Mouse (Mus musculus) c-Kit-positive CD71-positive TER-119-negative erythroid progenitor cells, embryonic 14.5 days (primary cell): Measurements from ENCODE around the gene Lamb2.

ENCODE experiments used
- DNase-seq: peaks from one replicate; pipeline ENCODE4 v3.0.0-alpha.2; 2013; ENCODE audit warnings: low read depth

The Lamb2 gene

DNA sequence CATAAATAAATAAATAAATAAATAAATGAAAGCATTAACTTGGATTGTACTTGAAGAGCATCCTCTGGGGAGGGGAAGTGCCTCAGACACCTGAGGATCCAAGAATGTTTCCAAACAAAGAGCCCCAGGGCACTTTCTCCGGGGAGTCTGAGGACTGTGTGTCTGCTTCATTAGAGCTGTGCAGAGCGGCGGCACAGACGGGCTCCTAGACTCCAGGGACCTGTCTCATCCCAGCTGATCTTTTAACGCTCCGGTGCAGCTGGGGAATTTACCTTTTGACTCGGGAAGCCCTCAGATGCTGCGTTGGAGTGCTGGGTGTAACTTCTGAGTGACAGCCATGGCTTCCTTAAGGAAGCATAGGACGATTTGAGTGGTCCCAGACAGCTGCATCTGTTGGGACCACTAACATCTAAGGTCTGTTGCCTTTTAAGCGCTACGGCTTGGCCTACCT, 18.3 kb upstream of the Lamb2 start, which contains the start of gene Klhdc8b:
Klhdc8b (minus strand) TSS at position 401 of the 451 bp plus-strand sequence.
- no peak for DNase-seq

DNA sequence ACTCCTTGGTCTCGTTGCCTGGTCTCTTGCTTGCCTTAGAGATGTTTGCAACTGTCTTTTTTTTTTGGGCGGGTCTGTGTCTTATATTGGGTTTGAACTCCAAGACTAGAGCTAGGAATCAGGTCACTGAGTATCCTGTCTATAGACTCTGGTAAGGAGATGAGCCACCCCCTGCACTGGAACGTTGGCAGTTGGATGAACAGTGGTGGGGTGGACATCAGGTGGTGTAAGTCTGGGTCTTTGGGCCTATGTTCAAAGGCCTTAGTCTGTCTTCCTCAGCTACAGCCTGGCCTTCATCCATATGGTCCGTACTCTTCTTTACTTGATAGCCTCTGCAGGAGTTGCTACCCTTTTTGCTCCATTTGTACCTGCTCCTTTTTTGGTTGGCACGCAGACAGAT, 17.9 kb upstream of the Lamb2 start:
- DNase-seq = no peak

DNA sequence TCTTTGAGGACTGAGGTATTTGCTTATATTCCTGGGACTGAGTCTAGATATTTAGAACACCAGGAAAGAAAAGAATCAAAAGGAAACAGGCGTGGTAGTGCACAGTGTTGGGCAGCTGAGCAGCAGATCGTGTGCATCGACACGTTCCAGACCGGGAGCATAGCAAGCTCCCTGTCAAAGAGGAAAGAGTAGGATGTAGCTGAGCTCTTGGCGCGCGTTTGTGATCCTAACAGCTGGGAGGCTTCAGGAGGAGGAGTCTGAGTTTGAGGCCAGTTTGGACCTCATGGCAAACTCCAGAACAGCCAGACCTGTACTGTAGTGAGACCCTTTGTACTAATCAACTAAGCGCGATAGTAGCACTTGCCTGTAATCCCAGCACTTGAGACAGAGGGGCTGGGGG, 17.3 kb upstream of the Lamb2 start:
- no peak for DNase-seq

DNA sequence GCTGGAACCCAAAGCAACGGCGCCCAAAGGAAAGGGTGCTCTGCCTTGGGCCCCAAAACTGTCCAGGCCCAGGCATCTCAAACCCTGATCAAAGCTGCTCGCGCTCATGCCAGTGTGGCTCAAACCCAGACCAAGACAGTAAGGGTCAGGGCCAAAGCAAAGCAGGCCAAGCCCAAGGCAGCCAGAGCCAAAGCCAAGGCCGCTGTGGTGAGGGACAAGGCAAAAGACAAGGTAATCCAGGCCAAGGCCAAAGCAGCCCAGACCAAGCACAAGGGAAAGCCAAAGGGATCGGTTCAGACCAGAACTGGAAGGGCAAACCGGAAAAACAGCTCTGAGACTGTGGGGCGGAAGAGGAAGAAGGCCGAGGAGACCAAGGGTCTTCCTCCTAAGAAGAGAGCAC, 15.8 kb upstream of the Lamb2 start:
- DNase-seq = no peak

DNA sequence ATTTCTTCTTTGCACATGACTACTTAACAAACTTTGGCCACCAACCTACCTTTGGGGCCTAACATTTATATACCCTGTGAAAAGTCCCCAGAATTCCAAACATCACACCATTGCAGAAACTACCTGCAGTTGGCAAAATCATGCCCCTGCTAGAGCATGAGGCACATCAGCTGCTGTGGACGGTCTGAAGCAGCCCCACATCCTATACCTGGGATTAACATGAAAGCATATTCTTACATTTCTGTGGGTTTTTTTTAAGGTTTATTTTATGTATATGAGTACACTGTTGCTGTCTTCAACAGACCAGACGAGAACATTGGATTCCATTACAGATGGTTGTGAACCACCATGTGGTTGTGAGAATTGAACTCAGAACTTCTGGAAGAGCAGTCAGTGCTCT, 13.3 kb upstream of the Lamb2 start:
- no peak for DNase-seq

DNA sequence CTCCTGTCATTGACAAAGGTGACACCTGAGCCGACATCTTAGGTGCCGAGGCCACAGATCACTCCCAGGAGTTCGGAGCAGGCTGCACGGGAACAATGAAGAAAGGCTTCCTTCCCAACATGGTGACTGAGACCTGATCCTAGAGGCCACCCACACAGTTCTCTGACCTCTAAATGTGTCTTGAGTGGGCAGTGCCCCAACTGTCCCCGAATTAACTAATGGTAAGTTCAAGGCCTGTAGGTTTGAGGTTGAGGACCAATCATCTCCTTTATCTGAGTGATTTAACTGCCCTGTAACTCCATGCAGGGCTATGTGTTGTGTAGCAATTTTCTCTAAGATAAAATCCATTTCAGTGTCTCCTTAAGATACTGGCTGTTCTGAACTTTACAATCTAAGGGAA, 10.1 kb upstream of the Lamb2 start:
- DNase-seq = no peak

DNA sequence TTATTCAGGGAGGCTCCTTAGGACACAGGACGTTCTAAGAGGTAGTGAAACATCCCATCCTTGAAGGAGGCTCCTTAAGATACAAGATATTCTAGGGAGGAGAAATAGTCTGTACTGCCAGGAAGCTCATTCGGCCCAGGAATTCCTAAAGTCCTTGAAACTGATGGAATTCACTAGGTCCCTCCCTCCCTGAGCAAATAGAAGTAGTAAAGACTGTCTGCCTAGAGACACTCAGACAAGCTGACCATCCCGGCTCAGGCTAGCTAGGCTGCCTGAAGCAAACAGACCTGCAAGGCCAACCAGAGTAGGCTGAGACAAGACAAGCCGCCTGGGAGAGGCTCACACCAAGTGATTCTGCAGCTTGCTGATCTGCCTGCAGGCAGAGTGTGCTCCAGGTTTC, 9.7 kb upstream of the Lamb2 start:
- no peak for DNase-seq

DNA sequence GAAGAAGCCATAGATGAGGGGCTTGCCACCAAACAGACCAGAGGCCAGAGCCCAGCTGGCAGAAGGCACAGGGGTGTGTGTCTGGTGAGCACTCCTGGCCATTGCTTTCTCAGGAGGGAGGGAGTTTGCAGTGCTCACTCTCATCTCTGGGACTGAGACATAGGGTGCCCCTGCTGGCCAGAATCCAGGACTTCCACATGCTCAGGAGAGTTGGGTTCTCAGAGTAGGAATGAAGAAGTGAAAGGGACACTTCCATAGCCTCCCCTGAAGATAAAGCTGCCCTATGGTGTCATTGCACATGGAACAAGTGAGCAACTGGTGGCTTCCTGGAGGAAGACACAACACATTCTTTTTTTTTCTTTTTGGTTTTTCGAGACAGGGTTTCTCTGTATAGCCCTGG, 5.0 kb upstream of the Lamb2 start:
- no peak for DNase-seq

DNA sequence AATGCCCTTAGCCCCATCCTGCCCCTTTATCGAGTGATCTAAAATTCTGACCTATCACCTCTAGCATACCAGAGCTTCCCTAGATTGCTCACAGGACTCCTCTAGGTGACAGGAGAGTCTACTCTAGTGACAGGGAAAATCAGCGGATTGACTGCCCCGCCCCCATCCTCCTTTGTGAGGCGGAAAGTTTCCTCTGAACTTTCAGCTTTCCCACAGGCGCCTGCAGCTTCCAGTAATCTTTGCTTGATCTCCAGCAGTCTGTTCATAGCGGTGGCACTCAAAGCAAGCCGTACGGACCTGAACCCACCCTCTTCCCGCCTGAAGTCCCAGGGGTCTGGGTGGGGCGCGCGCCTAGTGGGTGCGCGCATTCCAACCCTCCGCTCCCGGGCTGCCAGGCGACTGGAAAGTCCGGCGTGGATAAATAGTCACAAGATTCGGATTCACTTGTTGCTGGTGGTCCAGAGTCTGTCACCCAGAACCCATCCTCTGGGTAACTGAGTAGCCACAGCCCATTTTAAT, 839 bp upstream of the Lamb2 start:
- no peak for DNase-seq

DNA sequence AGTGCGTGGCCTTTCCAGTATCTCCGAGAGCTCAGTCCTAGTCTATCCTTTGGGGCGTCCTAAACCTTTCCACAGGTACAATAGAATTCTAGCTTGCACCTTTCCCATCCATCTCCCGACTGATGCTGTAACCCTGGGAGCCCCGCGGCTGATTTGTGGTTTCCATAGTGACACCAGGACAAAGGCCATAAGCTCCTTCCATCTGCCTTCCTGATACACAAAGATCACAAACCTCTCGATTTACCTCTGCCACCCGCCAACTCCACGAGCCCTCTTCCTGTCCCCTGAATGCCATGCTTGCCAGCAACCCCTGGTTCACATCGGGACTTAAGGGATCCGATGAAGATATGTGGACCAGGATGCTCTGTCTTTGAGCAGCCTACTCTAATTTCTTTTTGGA, 295 bp upstream of the Lamb2 start:
- no peak for DNase-seq

DNA sequence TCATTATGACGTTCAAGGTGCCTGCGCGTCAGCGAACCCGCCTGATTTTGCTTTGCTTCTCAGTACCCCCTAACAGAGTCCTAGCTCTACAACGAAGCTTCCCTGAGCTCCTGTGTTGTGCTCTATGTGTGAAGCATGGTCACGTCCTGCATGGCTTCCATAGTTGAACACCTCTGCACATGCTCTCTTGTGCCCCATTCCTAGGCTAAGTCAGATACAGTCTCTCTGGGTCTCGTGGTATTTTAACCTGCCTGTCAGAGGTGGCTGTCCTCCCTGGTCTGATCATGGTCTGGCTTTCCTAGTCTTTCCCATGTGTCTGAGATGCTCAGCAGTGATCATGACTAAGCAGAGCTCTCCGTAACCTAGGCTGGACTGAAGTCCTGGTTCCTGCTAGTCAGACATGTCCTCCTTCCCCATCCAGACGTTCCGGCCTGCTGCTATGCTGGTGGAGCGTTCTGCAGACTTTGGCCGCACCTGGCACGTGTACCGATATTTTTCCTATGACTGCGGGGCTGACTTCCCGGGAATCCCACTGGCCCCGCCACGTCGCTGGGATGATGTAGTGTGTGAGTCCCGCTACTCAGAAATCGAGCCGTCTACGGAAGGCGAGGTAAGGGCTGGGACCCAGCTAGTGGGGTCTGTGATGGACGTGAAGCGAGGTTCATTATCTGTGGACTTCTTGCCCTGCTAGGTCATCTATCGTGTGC, 1.4 kb downstream of the Lamb2 start:
- no peak for DNase-seq

DNA sequence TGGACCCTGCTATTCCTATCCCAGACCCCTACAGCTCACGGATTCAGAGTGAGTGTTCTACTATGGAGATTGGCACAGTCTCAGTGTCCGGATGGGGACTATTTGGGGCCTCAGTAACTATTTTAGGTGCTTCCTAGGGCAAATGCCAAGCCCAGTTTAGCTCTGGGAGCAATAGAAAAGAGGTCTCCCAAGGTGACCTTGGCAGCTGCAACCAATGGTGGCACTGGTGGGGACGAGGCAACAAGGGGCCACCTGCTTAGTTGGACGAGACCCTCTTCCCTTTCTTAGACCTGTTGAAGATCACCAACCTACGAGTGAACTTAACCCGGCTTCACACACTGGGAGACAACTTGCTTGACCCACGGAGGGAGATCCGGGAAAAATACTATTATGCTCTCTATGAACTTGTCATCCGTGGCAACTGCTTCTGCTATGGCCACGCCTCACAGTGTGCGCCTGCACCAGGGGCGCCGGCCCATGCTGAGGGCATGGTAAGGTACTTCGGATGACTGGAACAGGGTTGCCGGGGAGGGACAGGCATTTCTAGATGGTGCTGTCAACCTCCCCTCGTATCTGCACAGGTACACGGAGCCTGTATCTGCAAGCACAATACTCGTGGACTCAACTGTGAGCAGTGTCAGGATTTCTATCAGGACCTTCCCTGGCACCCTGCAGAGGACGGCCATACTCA, 2.1 kb downstream of the Lamb2 start:
- DNase-seq = no peak

DNA sequence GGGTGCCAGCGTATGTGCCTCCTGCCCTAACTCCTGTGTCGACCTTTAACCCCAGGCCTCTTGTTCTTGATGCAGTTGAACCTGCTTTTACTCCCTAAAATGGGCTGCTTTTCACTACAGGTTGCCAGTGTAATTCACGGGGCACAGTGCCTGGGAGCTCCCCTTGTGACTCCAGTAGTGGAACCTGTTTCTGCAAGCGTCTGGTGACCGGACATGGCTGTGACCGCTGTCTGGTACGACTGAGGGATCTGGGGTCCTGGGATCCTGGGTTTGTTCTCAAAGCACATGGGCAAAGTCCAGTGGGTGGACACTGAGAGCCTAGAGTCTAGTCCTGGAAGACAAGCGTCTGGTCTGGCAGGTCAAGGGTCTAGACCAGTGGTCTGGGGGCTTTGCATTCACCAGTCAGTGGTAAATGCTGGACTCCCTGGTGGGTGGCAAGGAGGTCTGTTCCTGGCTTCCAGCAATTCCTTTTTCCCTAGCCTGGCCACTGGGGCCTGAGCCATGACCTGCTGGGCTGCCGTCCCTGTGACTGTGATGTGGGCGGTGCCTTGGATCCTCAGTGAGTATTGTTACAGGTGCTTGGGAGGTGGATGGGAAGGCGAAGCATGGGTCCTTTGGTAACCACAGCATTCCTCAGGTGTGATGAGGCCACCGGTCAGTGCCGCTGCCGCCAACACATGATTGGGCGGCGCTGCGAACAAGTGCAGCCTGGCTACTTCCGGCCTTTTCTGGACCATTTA, 3.7 kb downstream of the Lamb2 start:
- DNase-seq = no peak

DNA sequence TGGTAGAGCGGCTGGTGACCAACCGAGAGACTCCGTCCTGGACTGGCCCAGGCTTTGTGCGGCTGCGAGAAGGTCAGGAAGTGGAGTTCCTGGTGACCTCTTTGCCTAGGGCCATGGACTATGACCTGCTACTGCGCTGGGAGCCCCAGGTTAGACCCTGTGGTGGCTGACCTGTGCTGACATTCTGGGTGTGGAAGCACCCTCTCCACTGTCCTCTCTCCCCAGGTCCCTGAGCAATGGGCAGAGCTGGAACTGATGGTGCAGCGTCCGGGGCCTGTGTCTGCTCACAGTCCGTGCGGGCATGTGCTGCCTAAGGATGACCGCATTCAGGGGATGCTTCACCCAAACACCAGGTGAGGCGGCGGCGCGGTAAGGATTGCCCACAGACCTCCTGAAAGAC, 4.5 kb downstream of the Lamb2 start:
- DNase-seq = no peak

DNA sequence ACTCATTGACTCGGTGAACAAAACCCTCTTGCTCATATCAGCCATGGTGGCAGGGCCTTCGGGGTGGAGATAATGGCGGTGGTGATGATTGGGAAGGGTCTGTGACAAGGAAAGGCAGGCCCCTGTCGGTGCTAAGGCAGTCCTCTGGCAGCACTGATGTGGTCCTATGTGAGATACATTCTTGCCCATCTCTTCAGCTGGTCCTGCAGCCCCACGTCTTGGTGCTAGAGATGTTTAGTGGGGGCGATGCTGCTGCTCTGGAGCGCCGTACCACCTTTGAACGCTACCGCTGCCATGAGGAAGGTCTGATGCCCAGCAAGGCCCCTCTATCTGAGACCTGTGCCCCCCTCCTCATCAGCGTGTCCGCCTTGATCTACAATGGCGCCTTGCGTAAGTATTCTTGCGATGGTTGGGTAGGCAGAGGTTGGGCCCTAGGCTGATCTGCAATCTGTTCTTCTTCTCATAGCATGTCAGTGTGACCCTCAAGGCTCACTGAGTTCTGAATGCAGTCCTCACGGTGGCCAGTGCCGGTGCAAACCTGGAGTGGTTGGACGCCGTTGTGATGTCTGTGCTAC, 5.9 kb downstream of the Lamb2 start:
- DNase-seq = no peak

DNA sequence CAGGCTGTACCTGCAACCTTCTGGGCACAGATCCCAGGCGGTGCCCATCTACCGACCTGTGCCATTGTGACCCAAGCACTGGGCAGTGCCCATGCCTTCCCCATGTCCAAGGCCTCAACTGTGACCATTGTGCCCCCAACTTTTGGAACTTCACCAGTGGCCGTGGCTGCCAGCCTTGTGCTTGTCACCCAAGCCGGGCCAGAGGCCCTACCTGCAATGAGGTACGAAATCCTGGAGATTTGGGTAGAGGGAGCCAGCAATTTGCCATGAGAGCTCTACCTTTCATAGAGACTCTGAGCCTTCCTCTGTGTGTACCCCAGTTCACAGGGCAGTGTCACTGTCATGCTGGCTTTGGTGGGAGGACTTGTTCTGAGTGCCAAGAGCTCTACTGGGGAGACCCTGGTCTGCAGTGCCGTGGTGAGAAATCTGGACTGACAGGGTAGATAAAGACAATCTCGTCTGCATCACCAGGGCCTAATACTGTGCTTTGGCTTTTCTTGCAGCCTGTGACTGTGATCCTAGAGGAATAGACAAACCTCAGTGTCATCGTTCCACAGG, 7.5 kb downstream of the Lamb2 start:
- no peak for DNase-seq

DNA sequence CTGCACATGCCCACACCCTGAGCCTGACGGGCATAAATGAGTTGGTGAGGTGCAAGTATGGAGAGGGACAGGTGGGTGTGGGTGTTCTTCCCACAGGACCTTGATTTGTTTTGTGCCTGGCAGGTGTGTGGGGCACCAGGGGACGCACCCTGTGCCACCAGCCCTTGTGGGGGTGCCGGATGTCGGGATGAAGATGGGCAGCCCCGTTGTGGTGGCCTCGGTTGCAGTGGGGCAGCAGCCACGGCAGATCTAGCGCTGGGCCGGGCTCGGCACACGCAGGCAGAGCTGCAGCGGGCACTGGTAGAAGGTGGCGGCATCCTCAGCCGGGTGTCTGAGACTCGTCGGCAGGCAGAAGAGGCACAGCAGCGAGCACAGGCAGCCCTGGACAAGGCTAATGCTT, 8.9 kb downstream of the Lamb2 start:
- DNase-seq = no peak

DNA sequence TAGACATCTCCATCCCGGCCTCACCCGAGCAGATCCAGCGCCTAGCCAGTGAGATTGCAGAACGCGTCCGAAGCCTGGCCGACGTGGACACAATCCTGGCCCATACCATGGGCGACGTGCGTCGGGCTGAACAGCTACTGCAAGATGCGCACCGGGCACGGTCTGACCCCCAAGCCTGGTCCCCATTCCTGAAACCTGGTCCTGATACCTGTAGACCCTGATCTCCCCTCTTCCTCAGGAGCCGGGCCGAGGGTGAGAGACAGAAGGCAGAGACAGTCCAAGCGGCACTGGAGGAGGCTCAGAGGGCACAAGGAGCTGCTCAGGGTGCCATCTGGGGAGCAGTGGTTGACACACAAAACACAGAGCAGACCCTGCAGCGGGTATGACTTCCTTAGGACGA, 9.7 kb downstream of the Lamb2 start:
- no peak for DNase-seq

DNA sequence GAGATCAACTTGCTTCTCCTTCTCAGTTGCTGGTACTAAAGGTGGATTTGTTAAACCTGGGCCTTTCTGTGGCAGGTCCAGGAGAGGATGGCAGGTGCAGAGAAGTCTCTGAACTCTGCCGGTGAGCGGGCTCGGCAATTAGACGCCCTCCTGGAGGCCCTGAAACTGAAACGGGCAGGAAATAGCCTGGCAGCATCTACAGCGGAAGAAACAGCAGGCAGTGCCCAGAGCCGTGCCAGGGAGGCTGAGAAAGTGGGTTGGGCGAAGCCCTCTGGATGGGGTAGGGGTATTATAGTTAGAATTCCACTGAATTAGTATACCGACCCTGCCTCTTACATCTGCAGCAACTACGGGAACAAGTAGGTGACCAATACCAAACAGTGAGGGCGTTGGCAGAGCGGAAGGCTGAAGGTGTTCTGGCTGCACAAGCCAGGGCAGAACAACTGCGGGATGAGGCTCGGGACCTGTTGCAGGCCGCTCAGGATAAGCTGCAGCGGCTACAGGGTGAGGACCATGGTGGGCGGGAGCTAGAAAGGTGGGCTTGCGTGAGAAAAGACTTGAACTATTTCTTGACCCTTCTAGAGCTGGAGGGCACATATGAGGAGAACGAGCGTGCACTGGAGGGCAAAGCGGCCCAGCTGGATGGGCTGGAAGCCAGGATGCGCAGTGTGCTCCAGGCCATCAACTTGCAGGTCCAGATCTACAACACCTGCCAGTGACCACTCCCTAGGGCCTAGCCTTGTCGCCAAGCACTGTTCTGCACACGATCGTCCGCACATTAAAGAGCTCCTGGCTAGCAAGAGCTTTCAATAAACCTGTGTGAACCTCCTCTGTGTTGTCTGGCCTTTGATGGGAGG, 10.4 kb downstream of the Lamb2 start:
- DNase-seq = no peak

DNA sequence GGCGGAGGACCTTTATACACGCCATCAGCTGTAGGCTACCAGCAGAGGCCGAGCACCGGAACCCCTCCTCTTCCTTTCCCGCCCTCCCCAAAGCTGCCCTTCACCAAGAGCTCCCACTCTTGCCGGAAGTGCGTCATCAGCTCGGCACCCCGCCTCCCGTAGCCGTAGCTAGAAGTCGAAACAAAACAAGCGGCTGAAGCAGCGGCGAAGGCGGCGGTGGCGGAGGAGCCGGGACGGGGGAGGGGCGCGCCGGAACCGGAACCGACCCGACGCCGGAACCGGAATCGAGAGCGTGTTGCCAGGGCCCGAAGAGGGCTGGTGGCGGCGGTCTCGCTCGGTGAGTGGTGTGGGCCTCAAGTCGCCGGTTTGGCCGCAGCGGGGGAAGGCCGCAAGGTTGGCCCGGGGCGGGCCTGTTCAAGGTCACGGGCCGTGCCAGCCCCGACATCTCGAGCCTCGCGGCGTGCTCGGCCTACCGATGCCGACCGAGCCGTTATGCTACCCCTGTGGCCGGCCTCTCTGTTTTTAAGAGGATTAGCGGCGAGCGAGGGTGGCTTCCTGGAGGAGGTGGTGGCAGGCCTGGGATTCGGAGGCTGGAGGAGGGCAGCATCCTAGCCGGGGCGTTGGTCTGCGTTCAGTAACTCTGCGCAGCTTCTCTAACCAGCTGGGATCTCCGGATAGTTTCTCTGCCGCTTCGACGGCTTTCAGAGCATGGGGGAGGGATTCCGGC, 11.2 kb downstream of the Lamb2 start, which contains the start of gene Usp19:
Usp19 (plus strand) TSS at position 44 of the 727 bp plus-strand sequence.
- DNase-seq = peak; percentile 92

DNA sequence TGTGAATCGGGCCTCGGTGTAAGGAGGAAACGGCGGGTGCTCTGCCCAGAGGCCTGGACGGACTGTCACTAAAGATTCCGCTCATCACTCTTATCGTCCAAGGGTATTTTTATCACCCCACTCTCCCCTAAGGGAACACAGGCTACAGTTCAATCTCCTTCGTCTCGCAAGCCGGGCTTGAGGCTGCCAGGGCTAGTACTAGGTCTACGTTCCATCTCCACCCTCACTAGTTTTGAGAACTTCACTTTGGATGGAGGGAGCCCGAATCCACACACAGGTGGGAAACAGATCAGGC, 11.7 kb downstream of the Lamb2 start:
- no peak for DNase-seq
